Mouse (Mus musculus) kidney, adult 8-10 months (tissue): ENCODE results near the gene Git2.

Source experiments
- DNase-seq, 2 experiments: peaks; one replicate each; pipeline ENCODE4 v3.0.0; 2022

Gene Git2

DNA sequence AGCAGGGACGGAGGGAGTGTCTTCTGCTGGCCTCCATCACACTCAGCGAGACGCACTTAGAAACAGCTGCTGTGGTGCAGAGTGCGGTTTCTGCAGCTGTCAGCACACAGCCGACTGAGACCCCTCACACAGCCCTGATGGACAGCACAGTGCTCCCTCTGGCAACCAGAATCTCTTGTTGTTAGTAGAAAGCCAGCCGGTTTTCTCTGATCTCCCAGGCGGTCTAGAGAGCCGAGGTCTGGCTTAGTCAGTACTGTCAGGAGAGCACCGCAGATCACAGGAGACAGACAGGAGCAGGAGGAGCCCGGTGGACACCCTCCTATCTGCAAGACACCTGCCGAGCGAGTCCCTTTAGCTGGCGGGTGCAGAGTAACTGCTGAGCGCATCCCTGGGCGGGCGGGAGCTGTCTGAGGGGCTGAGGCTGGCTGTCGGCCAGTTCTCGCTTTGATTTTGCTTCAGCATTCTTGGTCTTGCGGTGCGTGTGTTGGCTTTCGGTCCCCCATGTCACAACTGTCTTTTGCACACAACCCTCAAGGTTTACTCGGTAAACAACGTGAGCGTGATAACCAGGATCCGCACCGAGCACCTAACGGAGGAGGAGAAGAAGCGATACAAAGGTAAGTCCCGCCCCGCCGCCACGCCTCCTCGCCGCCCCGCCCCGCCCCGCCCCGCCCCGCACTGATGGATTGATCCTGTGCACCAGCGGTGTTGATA, 21.1 kb upstream of the Git2 start:
- DNase-seq, result no peak

DNA sequence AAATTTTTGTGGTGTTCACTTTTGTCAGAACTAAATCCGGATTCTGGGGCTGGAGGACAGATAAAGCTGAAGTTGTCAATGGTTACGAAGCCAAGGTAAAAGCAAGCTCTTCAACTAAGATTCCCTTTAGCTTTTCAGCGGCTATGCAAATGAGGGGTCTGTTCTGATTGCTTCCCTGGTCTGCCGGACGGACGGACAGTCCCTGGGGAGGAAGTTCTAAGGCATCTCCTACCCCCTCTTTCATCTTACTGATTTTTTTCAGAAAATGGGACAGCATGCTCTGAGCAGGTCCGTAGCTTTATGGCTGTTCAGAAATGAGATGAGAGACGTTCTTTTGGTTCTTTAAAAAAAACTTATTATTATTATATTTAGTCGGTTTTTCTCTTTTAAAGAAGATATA, 20.3 kb upstream of the Git2 start:
- DNase-seq, result no peak

DNA sequence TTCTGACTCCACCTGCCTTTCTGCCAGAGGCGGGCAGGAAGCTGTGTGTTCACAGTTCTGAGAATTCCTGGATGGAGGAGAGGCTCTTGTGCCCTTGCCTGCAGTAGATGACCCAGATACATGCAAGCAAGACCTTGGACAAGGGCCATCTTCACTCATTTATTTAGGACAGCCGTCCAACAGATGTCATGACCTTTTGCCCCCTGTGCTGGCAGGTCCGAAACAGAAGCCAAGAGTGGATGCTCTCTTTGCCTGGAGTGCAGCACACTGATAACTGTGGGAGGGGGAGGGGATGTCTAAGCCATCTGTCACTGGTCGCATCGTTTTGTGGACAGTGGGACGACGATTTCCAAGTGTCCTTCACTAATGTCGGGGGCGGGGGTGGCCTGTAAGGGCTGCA, 19.9 kb upstream of the Git2 start:
- no peak for DNase-seq

DNA sequence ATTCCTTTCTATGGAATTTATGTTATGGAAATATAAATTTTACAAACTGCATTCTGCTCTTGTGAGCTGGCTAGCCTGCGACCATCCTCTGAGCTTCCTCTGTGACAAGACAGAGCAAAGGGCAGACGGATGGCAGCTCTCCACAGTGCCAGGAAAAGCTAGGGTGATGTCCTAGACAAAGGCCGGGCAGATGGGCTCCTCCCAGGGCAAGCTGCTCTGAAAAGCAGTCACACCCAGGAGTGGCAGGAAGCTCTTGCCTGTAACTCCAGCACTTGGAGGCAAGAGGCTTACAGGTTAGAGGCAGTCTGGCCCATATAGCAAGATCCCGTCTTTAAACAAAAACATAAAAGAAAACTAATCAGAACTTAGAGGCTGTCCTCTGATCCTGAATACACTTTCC, 19.3 kb upstream of the Git2 start:
- no peak for DNase-seq

DNA sequence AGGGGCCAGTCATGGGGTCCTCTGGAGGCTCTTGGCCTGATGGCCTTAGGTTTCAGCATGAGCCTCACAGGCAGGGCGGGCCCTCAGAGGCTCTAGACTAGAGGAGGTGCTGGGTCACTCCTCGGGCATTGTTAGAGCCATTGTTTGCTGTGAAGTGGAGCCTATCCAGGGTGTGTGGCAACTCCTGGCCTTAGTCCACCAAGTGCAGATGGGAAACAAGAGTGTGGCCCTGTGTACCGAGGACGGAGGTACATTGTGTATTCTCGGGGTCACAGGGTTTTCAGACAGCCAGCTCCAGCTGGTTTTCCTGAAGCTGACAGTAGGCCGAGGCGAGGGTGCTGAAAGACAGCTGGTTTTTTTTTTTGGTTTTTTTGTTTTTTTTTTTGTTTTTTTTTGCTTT, 18.0 kb upstream of the Git2 start:
- no peak for DNase-seq

DNA sequence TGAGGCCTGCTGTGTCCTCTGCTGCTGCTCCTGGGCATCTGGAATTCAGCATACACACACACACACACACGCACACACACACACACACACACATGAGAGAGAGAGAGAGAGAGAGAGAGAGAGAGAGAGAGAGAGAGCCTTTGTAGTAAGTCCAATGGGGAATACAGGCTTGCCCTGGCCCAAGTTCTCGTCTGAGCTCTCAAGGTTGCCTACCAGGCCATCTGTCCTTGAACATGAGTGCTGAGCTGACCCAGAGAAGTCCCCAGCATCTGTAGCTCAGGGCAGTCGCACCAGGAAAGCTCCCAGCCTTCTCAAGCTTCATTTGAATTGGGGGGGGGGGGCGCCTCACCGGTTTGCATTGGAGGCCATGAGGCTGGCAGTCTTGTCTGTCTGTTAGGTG, 9.9 kb upstream of the Git2 start:
- DNase-seq, result no peak

DNA sequence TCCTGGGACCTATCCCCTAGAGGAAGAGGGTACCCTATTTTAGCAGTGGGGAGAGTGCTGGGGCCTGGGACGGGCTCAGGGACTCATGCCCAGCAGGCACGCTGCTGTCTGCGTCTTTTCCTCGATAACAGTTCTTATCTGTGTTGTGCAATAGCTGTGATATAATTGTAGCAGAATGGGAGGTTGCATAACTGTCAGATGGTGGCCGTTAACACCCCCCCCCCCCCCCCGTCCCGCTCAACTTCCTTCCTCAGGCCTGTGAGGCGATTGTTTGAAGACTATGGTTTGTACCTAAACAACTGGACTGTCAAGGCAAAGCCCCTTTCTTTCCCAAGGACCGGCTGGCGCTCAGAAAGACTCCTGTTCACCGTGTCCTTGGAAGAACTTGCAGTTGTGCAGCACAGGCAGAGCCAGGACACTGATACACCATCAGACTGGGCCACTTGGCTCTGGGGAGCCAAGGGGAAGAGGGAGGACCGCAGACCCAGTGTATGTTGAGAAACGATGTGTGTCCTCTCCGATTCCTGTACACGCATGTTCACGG, 9.4 kb upstream of the Git2 start:
- no peak for DNase-seq

DNA sequence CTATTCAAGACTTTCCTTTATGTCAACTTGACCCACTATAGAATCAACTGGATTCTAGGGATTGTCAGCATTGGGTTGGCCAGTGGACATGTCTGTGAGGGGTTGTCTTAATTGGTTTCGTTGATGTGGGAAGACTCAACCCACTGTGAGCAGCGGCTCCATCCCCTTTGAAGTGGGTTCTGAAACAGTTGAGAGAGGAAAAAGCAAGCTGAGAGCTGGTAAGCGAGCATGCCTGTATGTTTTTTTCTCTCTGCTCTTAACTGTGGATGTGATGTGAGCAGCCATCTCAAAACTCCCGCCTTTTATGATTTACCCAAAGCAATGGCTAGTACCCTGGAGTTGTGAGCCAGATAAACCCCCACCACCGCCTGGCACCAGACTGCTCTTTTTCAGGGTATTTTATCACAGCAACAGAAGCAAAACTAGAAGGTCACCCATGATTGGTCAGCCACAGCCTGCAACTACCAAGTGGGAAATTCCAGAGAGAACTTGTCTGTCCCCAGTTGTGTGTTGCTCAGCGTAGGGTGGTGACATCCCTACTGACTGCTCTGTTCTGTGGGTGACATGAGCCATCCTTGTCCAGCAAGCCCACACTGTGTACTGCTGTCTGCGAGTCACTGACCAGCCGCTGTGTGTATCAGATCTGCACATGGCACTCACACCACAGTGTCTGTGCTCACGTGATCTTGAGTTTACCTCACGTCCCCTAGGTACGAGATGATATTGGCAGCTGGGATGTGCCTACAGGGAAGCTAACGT, 8.3 kb upstream of the Git2 start:
- no peak for DNase-seq

DNA sequence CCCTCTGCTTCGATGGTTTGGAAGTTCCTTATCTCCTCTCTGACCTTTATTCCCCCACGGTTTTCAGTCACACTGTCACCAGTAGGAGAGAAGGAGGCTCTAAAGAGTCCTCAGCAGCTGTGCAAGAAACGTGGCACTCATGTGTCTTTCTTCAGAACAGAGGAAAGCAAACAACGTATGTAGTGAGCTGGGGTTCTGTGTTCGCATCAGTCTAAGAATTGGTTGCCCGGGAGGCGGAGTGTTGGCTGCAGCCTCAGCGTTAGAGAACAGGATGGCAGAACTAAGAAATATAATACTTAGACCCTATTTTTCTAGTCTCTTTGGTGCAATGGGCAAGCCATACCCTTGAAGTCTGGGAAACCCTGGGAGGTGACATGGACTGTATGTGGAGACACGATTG, 7.7 kb upstream of the Git2 start:
- DNase-seq, result no peak

DNA sequence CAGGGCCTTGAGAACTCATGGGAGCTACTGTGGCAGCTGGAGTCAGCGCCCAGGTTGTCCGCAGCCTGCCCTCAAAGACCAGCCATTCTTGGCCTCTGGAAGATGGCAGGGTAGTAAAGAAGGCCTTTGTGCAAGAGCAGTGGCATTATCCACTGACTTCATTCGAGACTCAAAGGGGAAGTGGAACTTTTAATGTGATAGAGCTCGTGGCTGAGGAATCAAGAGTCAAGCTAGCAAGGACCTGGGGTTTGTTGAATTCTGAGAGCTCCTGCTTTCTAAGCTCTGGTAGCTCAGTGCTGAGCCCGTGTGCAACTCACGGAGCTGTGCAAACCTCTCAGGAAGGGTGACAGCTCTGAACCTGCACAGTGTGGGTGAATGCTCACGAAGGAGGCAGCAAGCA, 5.6 kb upstream of the Git2 start:
- DNase-seq, result no peak

DNA sequence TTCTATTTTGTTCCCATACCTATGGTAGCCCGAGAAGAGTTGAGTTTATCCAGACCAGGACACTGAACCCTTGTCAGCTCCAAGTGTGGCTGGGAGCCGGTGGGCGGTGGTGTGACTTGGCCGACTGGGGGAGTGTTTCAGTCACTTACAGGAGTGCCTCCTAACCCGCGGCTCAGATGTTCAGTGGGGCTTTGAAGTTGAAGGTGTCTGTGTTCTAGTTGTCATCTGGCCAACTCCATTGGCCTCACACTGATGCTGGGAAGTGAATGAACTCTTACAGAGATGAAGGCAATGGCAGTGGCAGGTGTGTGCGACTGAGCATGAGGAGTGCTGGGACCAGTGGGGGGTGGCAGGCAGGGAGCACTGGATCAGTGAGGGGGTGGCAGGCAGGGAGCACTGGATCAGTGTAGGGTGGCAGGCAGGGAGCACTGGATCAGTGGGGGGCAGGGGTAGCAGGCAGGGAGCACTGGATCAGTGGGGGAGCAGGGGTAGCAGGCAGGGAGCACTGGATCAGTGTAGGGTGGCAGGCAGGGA, 4.7 kb upstream of the Git2 start:
- no peak for DNase-seq

DNA sequence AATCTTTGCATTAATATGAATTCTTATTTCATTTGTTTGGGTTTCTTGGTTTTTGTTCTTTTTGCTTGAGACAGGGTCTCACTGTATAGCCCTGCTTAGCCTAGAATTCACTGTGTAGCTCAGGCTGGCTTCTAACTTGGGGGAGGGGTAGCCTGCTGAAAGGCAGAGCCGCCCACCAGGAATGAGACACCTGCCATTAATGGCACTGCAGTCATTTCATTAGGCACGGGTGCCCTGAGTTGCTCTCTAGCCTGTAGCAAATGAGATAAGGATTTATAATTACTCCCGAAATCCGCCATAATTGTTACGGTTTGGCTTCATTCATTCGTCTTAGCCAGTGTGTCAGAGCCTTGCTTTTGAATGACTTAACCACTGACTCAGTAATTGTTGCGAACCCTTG, 857 bp upstream of the Git2 start:
- DNase-seq, result no peak

DNA sequence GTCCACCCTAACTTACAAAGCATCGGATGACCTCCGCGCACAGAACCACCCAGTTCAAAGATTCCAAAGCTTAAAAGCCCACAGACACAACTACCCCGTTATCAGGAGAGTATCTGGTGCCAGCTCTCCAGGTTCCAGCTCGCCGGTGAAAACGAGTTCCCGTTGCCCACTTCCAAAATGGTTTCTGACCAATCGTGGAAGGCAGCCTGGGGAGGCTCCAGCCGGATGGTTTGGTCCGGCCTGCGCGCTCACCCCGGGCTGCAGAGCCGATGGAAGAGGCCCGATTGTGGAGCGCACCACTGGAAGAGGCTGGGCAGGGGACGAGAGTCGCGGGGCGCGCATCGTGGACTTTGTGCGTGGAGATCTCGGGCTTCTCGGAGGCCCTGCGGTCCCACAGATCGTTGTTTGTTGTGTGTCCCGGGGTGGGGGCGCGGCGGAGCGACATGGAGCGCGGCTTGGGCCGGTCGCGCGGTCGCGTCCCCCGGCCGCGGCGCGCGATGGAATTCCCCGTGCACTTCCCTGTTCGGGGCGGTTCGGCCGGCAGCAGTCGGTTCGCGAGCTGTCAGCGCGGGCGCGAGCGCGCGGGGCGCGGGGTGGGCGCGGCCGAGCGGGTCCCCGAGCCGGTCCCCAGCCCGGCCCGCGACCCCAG, 790 bp downstream of the Git2 start, which contains the start of gene Ankrd13a:
Ankrd13a (plus strand) TSS at position 275 of the 649 bp plus-strand sequence.
- peak; percentile 91 for DNase-seq

DNA sequence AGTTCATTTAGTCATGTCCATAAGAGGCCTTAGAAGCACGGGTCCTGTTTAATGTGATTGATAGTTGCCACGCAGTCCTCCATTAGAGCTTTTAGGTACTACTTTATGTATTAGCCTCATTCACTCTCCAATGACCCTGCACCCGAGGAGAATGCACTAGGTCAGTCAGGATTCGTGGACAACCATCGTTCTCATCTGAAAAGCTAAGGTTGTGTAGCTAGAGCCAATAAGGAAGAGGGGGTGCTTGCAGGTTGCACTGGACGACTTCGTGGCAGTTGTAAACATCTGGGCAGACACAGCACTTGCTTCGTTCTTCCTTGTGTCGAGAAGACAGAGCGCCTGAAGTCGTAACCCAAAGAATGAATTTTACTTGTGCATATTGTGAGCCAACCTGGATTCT, 1.5 kb downstream of the Git2 start:
- DNase-seq, result peak in 1 of 2 experiments; percentile 36

DNA sequence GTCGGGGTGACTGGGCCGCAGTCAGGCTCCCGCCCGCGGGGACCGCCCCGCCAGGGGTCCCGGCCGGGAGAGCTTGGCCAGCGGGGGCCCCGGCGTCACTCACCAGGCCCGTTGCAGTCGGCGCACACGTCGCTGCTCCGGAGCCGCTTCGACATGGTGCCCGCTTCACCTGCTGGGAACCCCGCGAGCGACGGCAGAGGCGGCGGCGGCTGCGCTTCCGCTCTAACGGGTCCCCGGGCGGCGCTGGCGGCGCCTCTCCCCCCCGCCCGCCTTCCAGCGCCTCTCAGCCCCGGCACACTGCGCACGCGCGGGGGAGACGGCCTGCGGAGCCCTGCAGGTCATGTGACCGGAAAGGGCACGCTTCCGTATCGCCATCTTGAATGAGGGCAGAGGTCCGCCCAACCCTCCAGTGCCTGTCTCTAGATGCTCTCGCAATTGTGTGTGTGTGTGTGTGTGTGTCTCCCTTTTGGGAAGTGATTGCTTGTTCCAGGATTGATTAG, 2.1 kb downstream of the Git2 start:
- peak; percentile 96 for DNase-seq

DNA sequence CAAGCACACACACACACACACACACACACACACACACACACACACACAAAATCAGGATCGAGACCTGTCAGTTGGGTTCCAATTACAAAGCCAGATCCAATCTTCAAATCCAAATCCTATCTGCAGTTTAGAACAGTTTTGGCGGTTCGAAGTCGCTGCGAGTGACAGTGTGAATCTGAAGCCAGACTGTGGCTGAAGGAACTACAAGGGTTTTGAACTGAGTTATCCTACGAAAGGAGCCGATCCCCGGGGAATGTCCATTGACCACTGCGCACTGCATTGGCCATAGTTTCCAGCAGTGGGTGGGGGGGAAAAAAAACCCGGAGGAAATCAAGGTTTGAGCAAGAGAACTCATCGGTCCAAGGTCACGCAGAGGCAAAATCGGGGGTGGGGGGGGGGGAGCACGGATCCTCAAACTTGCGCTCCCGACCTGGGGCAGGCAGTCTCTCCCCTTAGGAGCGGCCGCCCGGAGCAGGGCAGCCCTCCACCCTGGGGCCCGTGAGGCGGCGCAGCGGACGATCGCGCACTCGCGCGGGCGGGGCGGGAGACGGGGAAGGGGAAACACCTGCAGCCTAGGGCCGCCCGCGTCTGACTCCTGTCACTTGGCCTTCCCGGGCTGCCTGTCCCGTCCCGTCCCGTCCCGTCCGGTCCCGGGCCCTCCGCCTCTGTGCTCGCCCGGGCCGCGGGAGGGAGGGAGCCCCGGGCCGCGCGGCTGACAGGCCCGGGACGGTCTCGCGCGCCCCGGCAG, 2.7 kb downstream of the Git2 start:
- peak in 1 of 2 experiments; percentile 37 for DNase-seq

DNA sequence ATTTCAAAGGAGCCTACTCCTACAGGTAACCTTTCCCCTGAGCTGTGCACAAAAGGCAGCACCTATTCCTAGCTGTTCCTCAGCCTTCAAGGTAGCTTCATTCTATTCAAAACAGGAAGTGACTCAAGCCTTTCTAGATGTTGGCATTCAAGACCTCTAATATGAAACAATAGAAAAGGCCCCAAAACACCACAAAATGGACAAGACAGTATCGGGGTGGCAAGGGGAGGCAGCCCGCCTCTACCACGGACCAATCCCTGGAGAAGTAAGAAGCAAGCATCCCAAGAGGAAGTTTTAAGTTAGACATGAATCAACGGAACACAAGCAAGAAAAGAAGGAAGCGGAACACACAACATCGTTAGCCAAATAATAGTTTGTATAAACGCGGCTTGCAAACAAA, 3.5 kb downstream of the Git2 start:
- no peak for DNase-seq

DNA sequence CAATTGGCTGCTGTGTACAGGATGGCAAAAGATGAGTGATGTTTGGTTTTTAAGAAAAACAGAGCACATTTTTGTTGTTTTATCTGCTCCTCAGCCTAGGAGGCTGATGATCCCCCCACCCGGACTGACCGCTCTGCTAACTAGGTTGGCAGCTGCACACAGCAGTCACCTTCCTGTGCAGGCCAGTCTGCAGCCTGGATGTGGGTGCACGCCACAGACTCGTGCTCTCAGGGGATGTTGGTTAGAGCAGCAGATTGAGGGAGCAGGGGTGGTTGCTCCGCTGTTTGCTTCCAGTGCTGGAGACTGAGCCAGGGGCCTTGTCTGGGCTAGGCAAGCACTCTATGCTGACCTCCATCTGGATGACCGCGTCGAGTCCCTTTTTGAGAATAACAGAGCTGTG, 5.5 kb downstream of the Git2 start:
- DNase-seq, result no peak

DNA sequence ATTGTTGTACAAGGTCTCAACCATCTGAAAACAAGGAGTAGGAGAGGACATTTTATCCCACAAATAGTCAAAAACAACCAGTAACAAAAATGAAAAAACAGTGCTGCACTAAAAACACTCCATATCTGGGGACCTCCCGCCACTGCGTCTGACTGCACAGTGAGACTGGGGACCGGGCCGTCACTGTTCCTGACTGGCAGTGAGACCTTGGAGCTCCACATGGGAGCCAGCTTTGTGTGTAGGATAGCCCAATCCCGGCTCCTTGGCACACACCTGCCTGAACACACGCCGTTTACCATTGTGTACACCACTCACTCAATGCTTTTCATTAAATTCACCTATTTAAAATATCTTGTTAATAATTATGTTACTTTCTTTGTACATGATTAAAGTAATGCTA, 8.1 kb downstream of the Git2 start:
- DNase-seq, result no peak

DNA sequence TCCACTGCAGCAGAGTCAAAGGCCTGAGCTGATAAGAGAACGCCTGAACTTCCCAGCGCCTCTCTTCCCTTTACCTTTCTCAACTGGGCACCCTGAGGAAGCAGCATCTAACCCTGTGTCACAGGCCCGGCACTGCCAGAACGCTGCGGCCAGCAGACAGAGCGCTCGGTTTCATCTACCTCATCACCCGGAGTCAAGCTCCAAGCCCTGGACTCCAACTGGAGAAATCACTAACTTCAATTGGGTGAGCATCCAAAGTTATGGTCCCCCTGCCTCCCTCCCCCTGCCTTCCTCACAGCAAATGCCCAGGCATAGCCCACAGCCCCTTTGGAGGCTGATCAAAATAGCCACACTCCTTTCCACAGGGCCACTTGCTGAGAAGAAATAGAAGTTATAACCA, 8.6 kb downstream of the Git2 start:
- DNase-seq, result no peak

DNA sequence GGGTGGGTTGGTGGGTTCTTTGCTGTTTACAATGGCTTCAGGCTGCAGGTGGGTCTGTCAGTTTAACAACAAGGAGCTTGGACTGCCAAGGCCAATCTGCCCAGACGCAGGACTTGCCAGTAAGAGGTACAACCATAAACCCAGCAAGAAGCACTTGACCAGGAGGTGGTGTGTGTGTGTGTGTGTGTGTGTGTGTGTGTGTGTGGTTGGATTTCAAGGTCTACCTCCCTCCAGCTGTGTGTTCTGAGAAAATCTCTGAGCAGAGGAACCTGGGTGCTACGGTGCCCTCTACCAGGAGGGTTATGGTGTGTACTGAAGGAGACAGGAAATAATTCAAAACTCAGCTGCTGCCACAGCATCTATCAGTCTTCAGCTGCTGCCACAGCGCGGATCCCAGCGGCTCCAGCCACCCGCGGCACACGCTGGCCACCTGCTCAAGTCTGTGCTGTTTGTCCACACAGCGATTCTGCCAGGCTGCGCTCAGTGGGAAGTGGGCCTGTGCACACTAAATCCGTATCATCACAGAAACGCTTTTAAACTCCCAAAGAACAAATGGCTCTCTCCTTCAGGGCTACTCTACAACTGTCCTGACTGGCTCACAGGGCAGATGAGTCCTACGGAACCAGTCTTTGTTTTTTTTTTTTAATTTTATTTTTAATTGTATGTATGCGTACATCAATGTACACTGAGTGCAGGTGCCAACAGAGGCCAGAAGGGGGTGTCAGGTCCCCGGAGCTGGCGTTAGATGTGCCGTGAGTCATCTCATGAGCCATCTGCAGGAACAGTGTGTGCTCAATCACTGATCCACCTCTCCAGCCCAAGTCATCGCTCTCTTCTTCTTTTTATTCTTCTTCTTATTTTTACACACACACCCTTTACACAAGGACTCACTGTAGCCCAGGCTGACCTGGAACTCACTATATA, 10.2 kb downstream of the Git2 start:
- DNase-seq, result no peak
